Mouse (Mus musculus) liver, adult 2 months (tissue): ENCODE results near the gene Parg.

ENCODE experiments used
- CTCF ChIP-seq: fragments of 200-500 bp; IDR thresholded peaks from 2 replicates; pipeline ENCODE4 v1.5.1; 2011; ENCODE audit warnings: low read depth, low read length, control low read depth
- POLR2A ChIP-seq: fragments of 200-500 bp; IDR thresholded peaks from 2 replicates; pipeline ENCODE4 v1.6.1; 2011; ENCODE audit warnings: low read length, control low read depth; ENCODE audit not compliant: insufficient read depth; ENCODE audit errors: extremely low read depth

DNA sequence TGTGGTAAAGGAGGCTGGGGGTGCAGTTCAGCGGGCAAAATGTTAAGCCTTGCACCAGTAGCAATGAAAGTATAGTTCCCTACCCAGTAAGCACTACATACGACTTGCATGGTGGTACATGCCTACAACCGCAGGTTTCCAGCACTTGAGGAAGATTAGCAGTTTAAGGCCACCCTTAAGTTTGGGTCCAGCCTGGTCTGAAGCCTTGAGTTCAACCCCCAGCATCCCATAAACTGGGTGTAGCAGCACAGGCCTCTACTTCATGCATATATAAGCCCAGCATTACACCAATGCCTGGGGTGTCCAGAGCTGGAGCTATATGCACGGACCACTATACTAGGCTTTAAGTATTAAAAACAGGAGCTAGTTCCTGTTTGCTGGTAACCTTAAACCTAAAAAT lies 17.9 kb upstream of the Parg start:
- TF ChIP-seq CTCF = no peak
- TF ChIP-seq POLR2A = no peak
